Mouse (Mus musculus) spleen, adult 2 months (tissue): Measurements from ENCODE around the gene Wif1.

Experiments
- CTCF ChIP-seq: fragments of 200-500 bp; IDR thresholded peaks from 2 replicates; pipeline ENCODE4 v1.5.1; 2011; ENCODE audit warnings: mild to moderate bottlenecking, inconsistent platforms; ENCODE audit not compliant: insufficient read depth, insufficient read length, insufficient replicate concordance; ENCODE audit errors: extremely low read depth
- POLR2A ChIP-seq: fragments of 200-500 bp; IDR thresholded peaks from 2 replicates; pipeline ENCODE4 v1.6.1; 2011; ENCODE audit warnings: low read depth, low read length, inconsistent platforms

GRCm38 (mm10) chr10:121129000-121129925 lies 95.5 kb downstream of the Wif1 start:
- TF ChIP-seq CTCF (no peak), POLR2A (no peak)
